Comparison of ENCODE assay signal across 31 mouse cellular contexts in the genomic region with DNA sequence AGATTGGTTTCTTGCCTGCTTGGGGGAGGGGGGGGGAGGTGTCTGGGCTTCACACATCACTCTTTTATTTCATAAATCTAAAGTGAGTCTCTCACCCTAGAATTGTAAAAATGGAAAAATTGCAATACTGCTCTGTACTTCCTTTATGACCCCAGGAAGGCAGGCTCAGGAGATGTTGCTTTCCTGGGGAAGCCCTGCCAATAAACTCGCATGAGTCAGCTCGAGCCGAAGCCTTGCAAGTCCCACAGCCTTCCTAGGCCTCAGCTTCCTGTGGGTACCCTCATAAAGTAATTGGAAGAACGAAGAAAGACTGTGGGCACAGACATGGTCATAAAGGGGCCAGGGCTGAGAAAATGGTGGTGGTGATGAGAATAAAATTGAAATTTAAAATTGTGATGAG.
A peak's percentile ranks its signal among the peaks of the same experiment; 100 is the strongest.
DNase-seq lines count a peak whose midpoint lies in the region; ATAC-seq and TF ChIP-seq lines count a peak whose summit lies in the region.
"Had no signal": no experiment of that assay in that cellular context is flagged by ENCODE, and none has a peak within 500 bp of the region (broad histone marks: within the 10 kb centered on the region; RNA-seq: fewer than 3 reads in every experiment).

No protein-coding gene starts in this region.

- DNase-seq in kidney, adult 2 months, result peak; percentile 51
- DNase-seq in kidney, postnatal 36 days, result peak; percentile 14 to 28
- peak; percentile 20 for DNase-seq in adrenal gland, postnatal 25 days
- DNase-seq in layer of hippocampus, adult 9-10 months (ENCODE audit: low spot score), result no peak
- no peak for DNase-seq in gastrocnemius, postnatal 25 days
- DNase-seq: cerebellum, adult 11-12 months; cerebellum, adult 9-11 months; embryo, embryonic 11 days; gastrocnemius, postnatal 14 days; heart, adult 11 months; heart, postnatal 36 days; liver; lung, adult 2 months; lung, postnatal 10 days; retina, postnatal 1 day; right cerebral cortex, postnatal 14 days; thymus, postnatal 14 days had no signal

- no peak overlapping the region for H3K27ac ChIP-seq in kidney, adult 2 months (ENCODE audit: insufficient read depth, low read depth, low read length)
- H3K27ac ChIP-seq in kidney, embryonic 16.5 days (ENCODE audit: low read length), result no peak overlapping the region
- H3K27ac ChIP-seq in kidney, embryonic 15.5 days, result no peak overlapping the region
- H3K27ac ChIP-seq: embryonic facial prominence, embryonic 12.5 days; hindbrain, embryonic 14.5 days; left cerebral cortex, adult 2 months; liver, embryonic 14.5 days; macrophage; midbrain, embryonic 15.5 days; neural tube, embryonic 15.5 days; stomach, embryonic 15.5 days had no signal

- no peak overlapping the region for H3K4me2 ChIP-seq in kidney, embryonic 16.5 days (replicated peaks; ENCODE audit: low read depth, low read length)
- no peak overlapping the region for H3K4me2 ChIP-seq in kidney, embryonic 15.5 days
- H3K4me2 ChIP-seq: embryonic facial prominence, embryonic 12.5 days; heart, embryonic 11.5 days; hindbrain, embryonic 14.5 days; midbrain, embryonic 15.5 days; neural tube, embryonic 15.5 days; stomach, embryonic 15.5 days had no signal

- peaks cover 4% of the 10 kb centered on the region; the same call in 1 of the 2 replicates for H3K9me3 ChIP-seq in kidney, embryonic 16.5 days (ENCODE audit: low read length)
- no peaks in the 10 kb centered on the region for H3K9me3 ChIP-seq in kidney, embryonic 15.5 days (replicated peaks)
- H3K9me3 ChIP-seq: embryonic facial prominence, embryonic 12.5 days; midbrain, embryonic 15.5 days; neural tube, embryonic 15.5 days; stomach, embryonic 15.5 days had no signal

- no peaks in the 10 kb centered on the region for H3K4me1 ChIP-seq in kidney, adult 2 months (ENCODE audit: control insufficient read depth, insufficient read depth, low read length)
- no peaks in the 10 kb centered on the region; the same call in 1 of the 2 replicates for H3K4me1 ChIP-seq in kidney, embryonic 16.5 days (ENCODE audit: insufficient read depth, low read length)
- peaks cover 5% of the 10 kb centered on the region; the same call in 1 of the 2 replicates for H3K4me1 ChIP-seq in kidney, embryonic 15.5 days
- H3K4me1 ChIP-seq: embryonic facial prominence, embryonic 12.5 days; midbrain, embryonic 15.5 days; neural tube, embryonic 15.5 days; stomach, embryonic 15.5 days had no signal

- ATAC-seq in kidney, embryonic 16.5 days (ENCODE audit: low FRiP score, low TSS enrichment), result no peak
- ATAC-seq in kidney, embryonic 15.5 days (replicated peaks; ENCODE audit: low FRiP score), result no peak
- ATAC-seq: forebrain, embryonic 14.5 days; intestine, postnatal 0 days; midbrain, embryonic 15.5 days had no signal

- H3K36me3 ChIP-seq in kidney, adult 2 months (ENCODE audit: control insufficient read depth, insufficient read depth, low read length), result no peaks in the 10 kb centered on the region
- H3K36me3 ChIP-seq in kidney, embryonic 16.5 days (ENCODE audit: insufficient read depth, low read length), result no peaks in the 10 kb centered on the region
- no peaks in the 10 kb centered on the region for H3K36me3 ChIP-seq in kidney, embryonic 15.5 days
- H3K36me3 ChIP-seq: embryonic facial prominence, embryonic 12.5 days; G1E; midbrain, embryonic 15.5 days; neural tube, embryonic 15.5 days; stomach, embryonic 15.5 days had no signal

- no peak overlapping the region for H3K4me3 ChIP-seq in kidney, adult 2 months (ENCODE audit: insufficient read depth, low read depth, low read length)
- no peak overlapping the region for H3K4me3 ChIP-seq in kidney, embryonic 16.5 days (ENCODE audit: low read length)
- H3K4me3 ChIP-seq in kidney, embryonic 15.5 days (replicated peaks), result no peak overlapping the region
- H3K4me3 ChIP-seq: embryonic facial prominence, embryonic 12.5 days; left cerebral cortex, adult 2 months; midbrain, embryonic 15.5 days; neural tube, embryonic 15.5 days; stomach, embryonic 15.5 days had no signal

- TF ChIP-seq POLR2A in kidney, adult 2 months (IDR thresholded peaks at IDR 0.05; ENCODE audit: low read depth, low read length), result no peak

- 64% methylated on average over 4 of the region's 4 CpGs for WGBS in kidney, adult 2 months
- 54% methylated on average over 4 of the region's 4 CpGs for WGBS in kidney, embryonic 16.5 days
- 42% methylated on average over 4 of the region's 4 CpGs for WGBS in kidney, embryonic 15.5 days

- no peak overlapping the region for H3K9ac ChIP-seq in kidney, embryonic 16.5 days (replicated peaks; ENCODE audit: low read length)
- H3K9ac ChIP-seq in kidney, embryonic 15.5 days, result no peak overlapping the region
- H3K9ac ChIP-seq: embryonic facial prominence, embryonic 12.5 days; hindbrain, embryonic 14.5 days; liver, embryonic 14.5 days; midbrain, embryonic 15.5 days; neural tube, embryonic 15.5 days; stomach, embryonic 15.5 days had no signal

- TF ChIP-seq CTCF in kidney, adult 2 months (conservative IDR thresholded peaks at IDR 0.05; ENCODE audit: insufficient read depth, insufficient read length, low read depth, low read length), result no peak

- H3K27me3 ChIP-seq in kidney, adult 2 months (replicated peaks; ENCODE audit: control insufficient read depth, insufficient read depth, low read length), result no peaks in the 10 kb centered on the region
- H3K27me3 ChIP-seq in kidney, embryonic 16.5 days (ENCODE audit: insufficient read depth, low read length), result no peaks in the 10 kb centered on the region
- no peaks in the 10 kb centered on the region for H3K27me3 ChIP-seq in kidney, embryonic 15.5 days
- H3K27me3 ChIP-seq: embryonic facial prominence, embryonic 12.5 days; midbrain, embryonic 15.5 days; neural tube, embryonic 15.5 days; stomach, embryonic 15.5 days had no signal

Comparison
In these comparisons a context has a peak if more than half of its experiments do, and no peak if none do; other contexts are left out.
1. DNase-seq: peak in kidney, adult 2 months (single experiment), kidney, postnatal 36 days (2 of 2) and adrenal gland, postnatal 25 days (single experiment); none in layer of hippocampus, adult 9-10 months (single experiment) and gastrocnemius, postnatal 25 days (single experiment).